Mouse (Mus musculus) R1 (cell line): Measurements from ENCODE around the gene Itgb5.

Experiments used
- DNase-seq: peaks from one replicate; pipeline ENCODE4 v3.0.0-alpha.2; 2018; ENCODE audit warnings: low read depth, low spot score

The Itgb5 gene

DNA sequence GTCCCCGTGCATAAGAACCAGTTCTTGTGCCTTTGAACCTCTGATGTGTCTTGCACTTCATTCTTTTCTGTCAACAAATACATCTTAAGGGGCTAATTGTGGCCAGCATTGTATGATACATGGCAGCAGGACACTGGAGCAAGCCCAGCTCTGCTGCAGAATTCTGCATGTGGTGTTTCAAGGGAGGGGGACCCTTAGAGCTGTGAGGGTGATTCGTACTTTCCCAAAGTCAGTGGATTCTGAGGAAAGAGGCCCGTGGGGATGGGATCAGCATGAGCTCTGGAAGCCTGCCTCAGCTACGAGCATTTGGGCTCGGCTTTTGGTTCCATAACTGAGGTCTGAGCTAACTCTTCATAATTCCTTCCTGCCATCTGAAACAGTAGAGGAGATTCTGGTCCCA is 75.1 kb downstream of the Itgb5 start:
- no peak for DNase-seq

DNA sequence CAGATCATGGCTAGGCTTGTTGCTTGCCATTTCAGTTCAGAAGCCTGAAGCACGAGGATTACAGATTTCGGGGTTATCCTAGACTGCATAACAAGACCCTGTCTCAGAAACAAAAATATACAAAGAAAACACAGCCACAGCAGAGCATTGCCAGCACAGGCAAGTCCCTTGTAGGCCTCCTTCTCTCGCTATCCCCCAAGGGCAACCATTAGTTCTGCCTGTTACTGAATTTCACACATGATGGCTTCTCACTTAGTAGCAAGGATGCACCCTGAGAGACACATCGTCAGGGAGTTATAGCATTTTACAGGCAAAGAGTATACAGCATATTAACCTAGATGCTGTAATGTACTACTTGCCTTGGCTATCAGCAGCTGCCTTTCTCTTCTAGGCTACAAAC is 78.8 kb downstream of the Itgb5 start:
- no peak for DNase-seq

DNA sequence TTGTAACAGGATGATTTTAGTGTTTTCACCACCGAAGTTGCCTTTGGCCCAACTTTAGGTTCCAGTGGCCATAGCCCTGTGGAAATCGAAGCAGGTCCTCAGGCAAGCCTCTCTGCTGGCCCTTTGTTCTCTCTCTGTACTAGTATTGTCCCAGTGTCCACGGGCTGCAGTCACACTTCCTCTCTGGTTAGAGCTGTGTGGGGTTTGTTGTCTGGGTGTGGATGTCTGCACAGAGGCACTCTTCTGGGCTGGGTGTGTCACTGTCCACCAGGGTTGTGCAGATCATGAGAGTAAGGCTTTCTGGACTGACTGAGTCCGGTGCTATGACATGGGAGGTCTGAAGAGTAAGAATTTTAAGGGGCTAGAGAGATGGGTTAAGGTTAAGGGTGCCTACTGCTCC is 85.5 kb downstream of the Itgb5 start:
- DNase-seq, result no peak

DNA sequence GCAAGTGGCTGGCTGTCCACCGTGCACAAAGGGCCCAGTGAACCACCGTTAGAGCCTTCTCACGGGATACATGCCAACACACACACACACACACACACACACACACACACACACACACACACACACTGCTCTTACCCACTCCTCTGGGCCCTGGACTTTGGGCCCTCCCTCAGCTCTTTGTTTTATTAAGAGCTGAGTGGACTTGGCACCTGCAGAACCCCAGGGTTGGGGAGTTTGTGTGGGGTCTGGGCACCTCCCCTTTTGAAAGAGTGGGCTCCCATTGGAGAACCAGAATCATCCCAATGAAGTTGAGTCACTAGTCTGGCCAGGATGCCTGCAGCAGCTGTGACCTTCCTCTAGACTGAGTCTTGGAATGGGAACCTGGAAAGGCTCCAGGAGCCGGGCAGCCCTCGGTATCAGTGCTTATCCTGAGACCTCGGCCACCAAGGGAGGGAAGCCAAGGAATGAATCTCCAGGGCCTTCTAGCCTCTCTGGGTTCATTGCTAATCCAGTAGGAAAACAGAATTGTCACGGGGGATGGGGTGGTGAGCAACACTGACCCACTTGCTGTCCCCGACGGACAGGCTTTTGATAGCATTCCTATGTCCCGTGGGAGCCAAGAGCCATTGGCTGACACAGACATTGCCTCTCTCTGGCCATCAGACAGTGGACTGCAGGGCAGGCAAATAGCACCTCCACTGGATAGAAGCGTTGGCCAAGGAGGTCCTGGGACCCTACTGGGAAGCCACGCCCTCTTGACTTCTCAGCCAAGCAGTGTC is 87.2 kb downstream of the Itgb5 start:
- DNase-seq, result no peak

DNA sequence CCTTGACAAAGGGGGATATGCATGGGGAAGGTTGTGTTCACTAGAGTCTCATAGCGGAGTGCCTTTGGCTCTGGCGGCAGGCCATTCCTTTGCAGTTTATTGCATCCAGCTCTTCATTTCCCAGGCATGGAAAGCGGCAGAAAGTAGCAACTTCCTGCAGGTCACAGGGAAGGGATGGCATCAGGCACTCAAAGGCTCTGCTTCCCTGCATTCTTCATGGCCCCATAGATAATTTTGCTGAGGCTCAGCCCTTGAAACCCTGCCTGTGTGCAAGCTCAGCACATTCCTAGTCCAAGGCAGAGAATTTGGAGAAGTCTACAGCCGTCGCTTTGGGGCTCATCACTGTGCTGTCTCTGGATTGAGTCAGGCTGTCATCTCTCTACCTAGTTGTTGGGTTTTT is 87.9 kb downstream of the Itgb5 start:
- DNase-seq, result no peak

DNA sequence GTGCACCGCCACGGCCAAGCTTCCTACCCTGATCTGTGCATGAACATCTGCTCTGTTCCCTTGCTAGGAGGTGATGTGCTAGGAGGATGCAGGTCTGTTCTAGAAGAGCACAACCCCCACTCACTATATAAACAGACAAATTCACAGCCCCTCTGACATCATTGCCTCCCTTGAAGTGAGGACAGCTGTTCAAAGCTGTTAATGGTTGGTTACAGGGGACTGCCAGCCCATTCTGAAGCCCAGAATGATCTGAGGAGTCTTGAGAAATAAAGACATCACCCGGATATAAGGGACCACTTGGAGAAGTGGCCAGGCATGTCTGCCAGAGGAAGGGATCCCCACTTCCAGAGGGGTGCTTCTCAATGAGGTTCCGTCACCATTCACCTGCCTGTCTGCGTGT is 88.5 kb downstream of the Itgb5 start:
- no peak for DNase-seq

DNA sequence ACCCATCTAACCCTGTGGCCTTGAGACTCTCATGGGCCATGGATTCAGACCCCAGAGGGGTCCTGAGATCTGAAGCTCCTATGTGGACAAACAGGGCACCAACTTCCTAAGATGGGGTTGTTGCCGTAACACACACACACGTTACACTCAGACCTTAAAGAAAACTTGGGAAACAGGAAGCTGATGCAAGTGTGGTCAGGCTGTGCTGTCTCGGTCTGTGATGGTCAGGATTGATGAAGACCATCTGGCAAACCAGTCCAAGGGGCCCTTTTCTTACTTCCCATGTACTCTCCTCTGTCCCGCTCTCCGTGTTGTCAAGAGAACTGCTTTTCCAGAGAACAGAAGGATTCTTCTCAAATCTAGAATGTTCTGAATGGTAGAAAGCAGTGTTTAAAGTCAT is 92.0 kb downstream of the Itgb5 start:
- DNase-seq, result no peak

DNA sequence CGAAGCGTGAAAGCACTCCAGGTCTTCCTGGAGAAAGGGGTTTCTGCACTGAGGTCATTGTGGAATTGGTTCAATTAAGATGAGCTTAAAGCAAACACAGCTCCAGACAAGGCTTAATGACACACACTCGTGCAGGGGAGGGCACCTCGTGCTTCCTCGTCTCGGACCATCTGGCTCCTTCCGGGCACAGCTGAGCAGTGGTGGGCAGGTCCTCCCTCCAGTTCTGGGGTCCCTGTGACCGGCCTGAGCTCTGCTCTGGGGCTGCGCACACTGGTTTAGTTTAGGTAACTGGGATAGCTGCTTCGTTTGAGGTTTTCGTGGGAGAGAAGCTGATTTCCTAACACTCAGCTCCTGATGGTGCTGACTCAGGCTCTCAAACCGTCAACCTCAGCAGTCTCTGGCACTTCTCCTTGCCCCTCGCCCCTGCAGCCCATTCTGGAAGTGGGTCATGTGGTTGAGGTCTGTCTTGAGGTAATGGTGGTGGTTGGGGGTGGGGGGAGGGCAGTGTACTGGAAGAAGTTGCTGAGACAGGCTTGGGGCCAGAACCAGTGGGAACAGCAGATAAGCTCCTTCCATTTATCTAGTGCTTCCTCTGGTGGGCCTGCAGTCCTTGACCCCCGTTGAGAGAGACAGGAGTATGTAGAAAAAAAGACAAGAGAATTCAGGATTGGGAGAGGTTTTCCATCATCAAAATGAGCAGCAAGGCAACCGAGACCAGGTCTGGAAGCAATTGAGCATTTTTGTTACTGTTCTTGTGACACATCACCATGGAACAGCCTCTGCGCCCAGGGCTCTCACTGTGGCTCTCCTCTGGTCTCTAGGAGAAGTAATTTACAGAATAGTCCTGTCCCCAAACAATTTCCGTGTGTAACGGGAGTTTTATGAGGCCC is 92.9 kb downstream of the Itgb5 start:
- DNase-seq, result no peak

DNA sequence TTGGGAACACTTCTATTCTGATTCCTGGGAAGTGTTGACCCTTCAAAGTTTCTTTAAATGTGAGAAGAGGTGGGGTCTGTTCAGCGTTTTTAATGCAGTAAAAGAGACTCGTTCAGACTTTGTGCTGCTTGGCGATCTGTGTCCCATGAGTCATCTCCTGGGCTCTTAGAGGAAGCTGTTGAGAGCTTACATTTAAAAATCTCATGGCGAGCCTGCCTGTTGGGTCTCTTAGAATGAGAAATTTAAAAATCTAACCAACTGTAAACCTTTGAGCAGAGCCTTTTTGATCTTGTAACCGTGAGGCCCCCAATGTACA is 93.5 kb downstream of the Itgb5 start:
- DNase-seq, result no peak

DNA sequence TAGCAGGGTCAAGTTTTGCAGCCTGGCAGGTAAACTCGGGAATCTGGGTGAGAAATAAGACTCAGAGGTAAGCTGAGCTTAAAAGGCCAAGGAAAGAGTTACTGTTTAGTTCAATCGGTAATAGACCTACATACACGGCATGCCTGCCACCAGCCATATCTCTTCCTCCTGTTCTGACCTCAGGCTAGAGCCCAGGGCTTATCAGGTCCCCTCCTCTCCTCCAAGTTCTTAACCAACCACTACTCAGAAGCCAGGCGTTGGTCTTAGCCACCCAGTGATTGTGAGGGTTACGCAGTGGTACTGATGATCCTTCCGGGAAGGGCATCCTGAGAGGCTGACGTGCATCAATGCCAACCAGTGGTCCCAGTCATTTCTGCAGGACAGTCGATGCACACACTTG is 94.3 kb downstream of the Itgb5 start:
- DNase-seq, result no peak

DNA sequence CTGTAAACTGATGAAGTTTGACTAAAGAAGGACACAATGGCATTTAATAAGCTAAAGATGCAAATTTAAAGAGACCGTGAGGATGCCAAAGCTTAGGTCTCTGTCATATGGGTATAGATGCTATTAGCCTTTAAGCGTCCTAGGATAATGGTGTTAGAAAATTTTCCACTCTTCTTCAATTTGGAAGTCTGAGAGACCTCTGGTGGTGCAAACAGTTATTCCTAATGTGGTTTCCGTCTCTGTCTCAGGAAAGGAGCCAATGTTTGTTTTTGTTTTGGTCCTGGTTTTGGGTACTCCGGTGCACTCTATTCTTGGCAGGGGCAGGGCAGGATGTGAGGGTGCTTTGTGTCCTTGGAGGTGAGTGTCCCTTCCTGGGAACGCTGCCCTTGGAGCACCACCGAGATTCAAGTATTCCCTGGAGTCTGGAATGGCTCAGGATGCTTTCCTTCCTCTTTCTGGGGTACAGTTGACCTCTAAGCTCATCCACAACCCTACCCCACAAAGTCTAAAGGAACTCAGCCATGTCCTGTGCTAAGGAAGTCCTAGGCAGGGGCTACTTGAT is 97.9 kb downstream of the Itgb5 start:
- no peak for DNase-seq

DNA sequence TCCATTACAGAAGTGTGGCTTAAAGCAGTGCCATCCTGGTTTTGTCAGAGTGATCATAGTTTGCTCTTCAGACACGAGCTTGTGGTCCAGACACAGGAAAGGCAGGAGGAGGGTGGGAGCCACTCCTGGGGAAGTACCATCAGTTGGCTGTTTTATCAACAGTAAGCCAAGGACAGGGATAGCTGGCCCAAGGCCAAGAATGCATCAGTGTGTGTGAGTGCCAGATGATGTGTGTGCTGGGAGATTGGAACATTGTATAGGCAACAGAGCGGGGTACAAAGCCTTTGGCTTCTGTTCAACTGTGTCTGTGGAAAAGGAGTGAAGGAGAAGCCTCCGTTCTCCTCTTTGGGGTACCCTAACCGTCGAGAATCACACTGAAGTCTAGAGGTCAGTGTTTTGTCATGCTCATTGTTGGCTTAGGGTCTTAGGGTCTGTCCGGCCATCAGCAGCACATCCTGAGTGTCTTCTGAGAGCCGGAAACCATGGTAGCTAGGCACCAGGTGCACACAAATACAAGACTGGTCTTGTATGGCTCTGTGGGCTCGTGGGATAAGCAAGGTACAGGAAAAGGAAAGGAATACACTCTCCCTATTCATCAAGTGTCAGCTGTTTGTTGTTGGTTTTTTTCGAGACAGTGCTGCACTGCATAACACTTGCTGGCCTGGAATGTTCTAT is 99.5 kb downstream of the Itgb5 start:
- DNase-seq, result no peak

DNA sequence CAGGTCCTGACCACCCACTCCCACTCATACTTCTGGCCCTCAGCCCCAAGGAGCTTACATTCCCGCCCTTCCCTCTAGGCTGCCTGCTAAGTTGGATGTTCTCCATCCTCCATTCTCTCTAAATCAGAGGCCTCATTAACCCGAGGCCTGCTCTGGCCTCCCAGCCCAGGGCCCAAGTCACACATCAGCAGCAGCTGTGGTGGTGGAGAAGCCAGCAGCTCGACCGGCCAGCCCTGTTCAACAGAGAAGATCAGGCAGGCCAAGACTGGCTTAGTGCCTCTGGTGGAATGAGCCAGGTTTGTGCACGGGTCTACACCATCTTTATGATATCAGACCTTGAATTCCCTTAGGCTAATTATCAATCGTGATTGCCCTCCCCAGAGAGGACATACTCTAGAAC is 101.3 kb downstream of the Itgb5 start:
- no peak for DNase-seq

DNA sequence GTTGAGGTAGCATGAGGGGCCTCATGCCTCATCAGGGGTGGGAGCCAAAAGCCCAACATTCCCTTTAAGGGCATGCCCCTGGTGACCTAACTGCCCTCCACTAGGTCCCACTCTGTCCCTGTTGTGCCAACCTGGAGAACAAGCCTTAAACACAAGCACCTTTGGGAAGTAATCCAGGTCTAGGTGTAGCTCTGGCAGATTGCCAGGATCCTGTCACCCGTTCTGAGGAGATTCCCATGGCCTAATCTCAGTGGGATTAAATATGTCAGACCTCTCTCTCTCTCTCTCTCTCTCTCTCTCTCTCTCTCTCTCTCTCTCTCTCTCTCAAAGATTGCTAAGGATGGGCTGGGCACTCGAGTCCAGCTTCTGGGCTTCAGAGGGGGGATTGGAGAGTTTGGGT is 102.2 kb downstream of the Itgb5 start:
- no peak for DNase-seq

DNA sequence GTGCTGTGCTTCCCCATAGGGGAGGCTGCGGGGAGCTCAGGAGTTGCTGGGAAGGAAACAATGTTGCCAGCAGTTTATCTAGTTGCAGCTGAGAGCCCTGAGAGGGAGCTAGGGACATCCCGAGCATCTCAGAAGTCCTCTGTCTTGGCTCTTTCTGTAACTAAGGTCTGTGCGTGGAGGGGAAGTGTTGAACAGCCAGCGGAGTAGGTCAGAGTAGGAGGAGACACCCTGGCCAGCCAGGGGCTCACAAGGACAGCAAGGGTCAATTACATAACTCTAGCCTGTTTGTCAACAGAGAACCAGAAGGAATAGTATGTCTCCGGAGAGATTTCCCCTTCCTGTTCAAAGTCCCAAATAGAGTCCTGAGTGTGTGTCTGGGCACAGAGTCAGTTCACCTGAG is 102.7 kb downstream of the Itgb5 start:
- no peak for DNase-seq

DNA sequence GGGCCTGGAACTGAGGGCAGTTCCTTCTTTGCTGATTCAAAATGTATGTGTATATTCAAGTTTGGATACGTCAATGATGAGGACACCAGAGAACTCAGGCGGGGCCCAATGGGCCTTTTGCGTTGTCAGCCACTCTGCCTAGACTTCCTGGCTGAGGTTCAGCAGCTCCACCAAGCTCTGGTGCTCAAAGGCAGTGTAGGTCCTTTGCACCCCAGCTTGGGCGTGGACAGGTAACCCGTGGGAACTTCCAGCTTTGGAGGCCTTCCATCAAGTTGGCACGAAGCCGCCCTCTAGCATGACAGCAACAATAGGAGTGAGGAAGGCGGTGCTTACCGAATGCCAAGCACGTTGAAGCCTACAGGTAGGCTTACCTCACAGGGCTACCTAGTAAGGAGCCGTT is 103.9 kb downstream of the Itgb5 start:
- no peak for DNase-seq

DNA sequence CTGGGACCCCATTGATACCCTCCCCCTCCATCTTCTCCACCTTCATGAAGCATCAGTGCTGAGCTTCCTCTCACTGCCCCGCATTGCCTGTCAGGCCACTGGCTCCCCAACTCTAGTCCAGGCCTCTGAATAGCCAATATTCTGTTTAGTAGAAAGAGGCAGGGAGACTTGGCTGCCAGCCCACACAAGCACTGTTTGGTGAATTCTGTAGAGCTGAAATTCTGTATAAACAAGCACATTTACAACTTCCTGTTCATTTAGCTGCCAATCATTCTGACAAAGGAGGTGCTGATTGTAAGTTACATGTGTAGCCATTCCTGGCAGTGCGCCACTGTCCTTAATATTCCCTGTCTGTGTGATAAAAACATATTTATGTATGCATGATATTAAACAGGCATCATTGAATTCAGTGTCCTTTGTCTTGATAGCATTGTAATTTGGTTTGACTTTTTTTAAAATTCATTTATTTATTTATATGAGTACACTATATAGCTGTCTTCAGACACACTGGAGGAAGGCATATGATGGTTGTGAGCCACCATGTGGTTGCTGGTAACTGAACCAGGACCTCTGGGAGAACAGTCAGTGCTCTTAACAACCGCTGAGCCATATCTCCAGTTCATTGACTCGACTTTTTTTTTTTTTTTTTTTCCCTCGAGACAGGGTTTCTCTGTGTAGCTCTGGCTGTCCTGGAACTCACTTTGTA is 105.4 kb downstream of the Itgb5 start:
- DNase-seq, result no peak

DNA sequence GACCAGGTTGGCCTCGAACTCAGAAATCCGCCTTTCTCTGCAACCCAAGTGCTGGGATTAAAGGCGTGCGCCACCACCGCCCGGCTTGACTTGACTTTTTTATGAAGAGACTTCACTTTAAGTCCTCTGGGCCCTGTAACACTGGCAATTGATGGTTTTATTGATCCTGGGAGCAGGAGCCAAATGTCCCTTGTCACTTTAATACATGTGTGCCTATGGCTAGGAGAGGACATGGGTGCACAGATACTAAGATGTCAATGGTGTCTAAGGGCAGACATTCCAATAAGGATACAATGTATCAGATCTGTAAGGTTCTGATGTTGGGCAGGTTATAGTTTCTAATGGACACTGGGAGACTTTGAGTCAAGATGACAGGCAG is 105.9 kb downstream of the Itgb5 start:
- no peak for DNase-seq

DNA sequence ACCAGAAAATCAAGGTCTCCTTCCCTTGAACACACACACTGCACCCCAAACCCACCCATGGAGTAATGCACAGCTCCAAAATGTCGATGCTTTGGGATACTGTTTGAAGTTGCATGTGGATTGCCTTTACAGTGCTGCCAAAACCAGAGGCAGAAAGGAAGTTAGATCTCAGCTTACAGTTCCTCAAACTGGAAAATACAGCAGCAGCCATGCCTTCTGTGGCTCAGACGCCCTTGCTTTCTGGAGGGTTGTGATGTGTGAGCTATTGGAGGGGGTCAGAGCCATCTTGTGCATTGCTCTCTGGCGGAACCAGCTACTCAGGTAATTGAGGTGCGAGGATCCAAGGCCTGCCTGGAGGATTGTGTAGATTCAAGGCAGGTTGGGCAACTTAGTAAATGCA is 107.4 kb downstream of the Itgb5 start:
- DNase-seq, result no peak

DNA sequence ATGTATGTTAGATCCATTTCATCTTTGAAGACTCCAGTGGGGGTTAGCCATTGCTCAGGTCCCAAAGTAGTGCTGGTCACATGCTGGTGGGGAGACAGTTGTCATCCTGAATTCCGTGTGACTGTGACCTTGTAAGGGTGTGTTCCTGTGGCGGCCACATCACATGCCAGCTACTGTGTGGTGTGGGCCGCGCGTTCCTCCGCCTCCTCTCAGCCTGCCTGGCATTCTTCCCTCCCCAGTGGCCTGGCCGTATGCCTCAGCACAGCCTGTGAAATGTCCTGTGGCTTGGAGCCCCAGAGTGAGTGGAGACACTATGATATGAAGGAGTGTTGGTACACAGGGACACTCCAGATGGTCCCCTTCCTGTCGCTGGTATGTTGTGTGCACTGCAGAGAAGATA is 108.1 kb downstream of the Itgb5 start:
- no peak for DNase-seq

DNA sequence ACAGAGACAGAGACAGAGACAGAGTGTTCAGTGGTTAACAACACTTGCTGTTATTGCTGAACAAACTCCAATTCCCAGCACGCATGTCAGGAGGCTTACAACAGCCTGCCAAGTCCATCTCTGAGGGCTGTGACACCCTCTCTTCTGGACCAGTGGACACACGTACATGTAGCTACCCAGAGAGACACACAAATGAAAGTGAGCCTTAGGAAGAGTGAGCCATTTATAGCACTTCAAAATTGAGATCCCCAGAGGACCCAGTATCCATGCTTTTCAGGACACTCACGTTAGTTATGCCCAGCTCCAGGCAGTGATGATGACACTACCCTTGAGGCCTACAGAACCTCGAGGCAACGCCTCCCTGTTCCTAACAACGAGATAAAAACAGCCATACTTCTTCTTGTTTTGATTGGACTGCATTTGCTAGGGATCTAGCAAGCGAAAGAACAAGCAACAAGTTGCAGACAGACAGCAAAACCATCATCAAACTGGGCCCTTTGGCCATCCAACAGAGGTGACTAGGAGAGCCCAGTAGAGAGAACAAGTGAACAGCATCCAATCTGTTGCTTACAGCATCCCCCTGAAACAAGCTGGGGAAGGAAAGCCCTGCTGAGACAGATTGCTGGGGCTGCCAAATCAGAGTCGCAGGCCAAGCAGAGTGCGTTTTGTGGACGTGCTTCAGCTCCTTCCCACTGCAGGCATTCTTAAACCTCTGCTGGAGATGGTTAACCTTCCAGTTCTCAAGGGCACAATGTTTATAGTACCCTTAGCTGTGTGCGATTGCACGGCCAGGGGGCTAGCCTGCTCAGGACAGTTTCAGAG is 109.1 kb downstream of the Itgb5 start:
- DNase-seq, result no peak
